18 mouse cellular contexts compared by ENCODE assay signal in the genomic region with DNA sequence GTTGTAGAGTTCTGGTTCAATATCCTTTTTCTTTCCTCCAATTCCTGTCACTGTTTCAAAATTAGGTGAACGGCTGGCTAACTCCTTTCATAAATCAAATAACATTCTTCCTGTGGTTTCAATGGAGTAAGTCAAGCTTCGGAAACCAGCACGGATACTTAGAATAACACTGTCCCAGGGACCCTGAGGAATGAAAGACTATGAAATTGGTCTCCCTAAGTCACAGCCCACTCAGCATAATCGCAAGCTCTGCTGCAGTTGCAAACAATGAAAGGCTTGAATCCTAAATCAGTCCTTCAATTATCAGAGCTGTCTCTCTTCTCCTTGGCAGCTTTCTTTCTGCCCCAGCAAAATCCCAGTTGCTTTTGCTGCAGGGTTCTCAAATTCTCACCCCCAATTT.
DNase-seq lines count a peak whose midpoint lies in the region; ATAC-seq and TF ChIP-seq lines count a peak whose summit lies in the region.
"Had no signal": no experiment of that assay in that cellular context is flagged by ENCODE, and none has a peak within 500 bp of the region (broad histone marks: within the 10 kb centered on the region; RNA-seq: fewer than 3 reads in every experiment).

No protein-coding gene starts in this region.

- peak; percentile 43 for ATAC-seq in forebrain, postnatal 0 days
- peak; percentile 74 for ATAC-seq in midbrain, embryonic 13.5 days
- ATAC-seq in lung, postnatal 0 days: no peak
- ATAC-seq: intestine, embryonic 16.5 days had no signal

- no peak overlapping the region for H3K4me3 ChIP-seq in forebrain, postnatal 0 days (ENCODE audit: low read depth, low read length)
- H3K4me3 ChIP-seq in midbrain, embryonic 13.5 days (replicated peaks): no peak overlapping the region
- no peak overlapping the region for H3K4me3 ChIP-seq in lung, postnatal 0 days (ENCODE audit: low read depth, low read length)
- H3K4me3 ChIP-seq: erythroblast, embryonic 14.5 days; limb, embryonic 12.5 days; liver, embryonic 15.5 days had no signal

- no peaks in the 10 kb centered on the region for H3K36me3 ChIP-seq in forebrain, postnatal 0 days (ENCODE audit: insufficient read depth)
- no peaks in the 10 kb centered on the region for H3K36me3 ChIP-seq in midbrain, embryonic 13.5 days
- H3K36me3 ChIP-seq in lung, postnatal 0 days (ENCODE audit: insufficient read depth, low read length): no peaks in the 10 kb centered on the region
- H3K36me3 ChIP-seq: limb, embryonic 12.5 days; liver, embryonic 15.5 days had no signal

- H3K27ac ChIP-seq in forebrain, postnatal 0 days (ENCODE audit: low read depth, low read length): no peak overlapping the region
- no peak overlapping the region for H3K27ac ChIP-seq in midbrain, embryonic 13.5 days
- H3K27ac ChIP-seq in lung, postnatal 0 days (ENCODE audit: low read length): no peak overlapping the region
- H3K27ac ChIP-seq: limb, embryonic 12.5 days; liver, embryonic 15.5 days had no signal

- intact Hi-C loops in heart, postnatal 25 days (cut with DNase I): no loop called here

- no peak overlapping the region for H3K9ac ChIP-seq in forebrain, postnatal 0 days
- no peak overlapping the region for H3K9ac ChIP-seq in midbrain, embryonic 13.5 days (replicated peaks)
- H3K9ac ChIP-seq in lung, postnatal 0 days (replicated peaks; ENCODE audit: low read depth): no peak overlapping the region
- H3K9ac ChIP-seq: limb, embryonic 12.5 days; liver, embryonic 15.5 days had no signal

- no peak for TF ChIP-seq EP300 in lung, postnatal 0 days (IDR thresholded peaks at IDR 0.05)

- H3K4me2 ChIP-seq in forebrain, postnatal 0 days (ENCODE audit: low read depth): no peak overlapping the region
- H3K4me2 ChIP-seq in midbrain, embryonic 13.5 days (replicated peaks): no peak overlapping the region
- no peak overlapping the region for H3K4me2 ChIP-seq in lung, postnatal 0 days (replicated peaks; ENCODE audit: low read depth, low read length)
- H3K4me2 ChIP-seq: limb, embryonic 12.5 days; liver, embryonic 15.5 days had no signal

- H3K9me3 ChIP-seq in forebrain, postnatal 0 days (ENCODE audit: low read length): no peaks in the 10 kb centered on the region
- no peaks in the 10 kb centered on the region for H3K9me3 ChIP-seq in midbrain, embryonic 13.5 days
- H3K9me3 ChIP-seq in lung, postnatal 0 days (ENCODE audit: low read length): no peaks in the 10 kb centered on the region
- H3K9me3 ChIP-seq: limb, embryonic 12.5 days; liver, embryonic 15.5 days had no signal

- H3K4me1 ChIP-seq in forebrain, postnatal 0 days (ENCODE audit: insufficient read depth): no peaks in the 10 kb centered on the region
- H3K4me1 ChIP-seq in midbrain, embryonic 13.5 days (replicated peaks): 0 out of 2 replicates have a peak, but pooled peaks cover 2% of the 10 kb centered on the region
- no peaks in the 10 kb centered on the region for H3K4me1 ChIP-seq in lung, postnatal 0 days (ENCODE audit: insufficient read depth, low read depth, low read length)
- H3K4me1 ChIP-seq: limb, embryonic 12.5 days; liver, embryonic 15.5 days had no signal

- TF ChIP-seq CTCF in forebrain, postnatal 0 days (IDR thresholded peaks at IDR 0.05; ENCODE audit: low read depth): no peak
- TF ChIP-seq CTCF in lung, postnatal 0 days (IDR thresholded peaks at IDR 0.05): no peak

- 6% methylated on average over 4 of the region's 4 CpGs for WGBS in forebrain, postnatal 0 days
- 3% methylated on average over 4 of the region's 4 CpGs for WGBS in midbrain, embryonic 13.5 days
- WGBS in lung, postnatal 0 days: 51% methylated on average over 4 of the region's 4 CpGs

- DNase-seq in cerebellum, adult 9-11 months: peak; percentile 2
- DNase-seq in cerebellum, adult 8-10 months: no peak
- peak; percentile 49 for DNase-seq in embryo, embryonic 11 days
- no peak for DNase-seq in forebrain, postnatal 0 days
- DNase-seq in lung, postnatal 0 days (ENCODE audit: low spot score): no peak
- DNase-seq in adrenal gland, postnatal 14 days: no peak
- no peak for DNase-seq in heart, postnatal 25 days (ENCODE audit: low spot score)
- DNase-seq: adrenal gland, adult 2 months; cerebellum, postnatal 36 days; heart, adult 18-20 months; kidney, postnatal 36 days; layer of hippocampus, postnatal 36 days; thymus, postnatal 14 days had no signal

- no peaks in the 10 kb centered on the region for H3K27me3 ChIP-seq in forebrain, postnatal 0 days (ENCODE audit: insufficient read depth, low read length)
- H3K27me3 ChIP-seq in midbrain, embryonic 13.5 days: no peaks in the 10 kb centered on the region
- H3K27me3 ChIP-seq in lung, postnatal 0 days (replicated peaks; ENCODE audit: insufficient read depth, low read length): no peaks in the 10 kb centered on the region
- H3K27me3 ChIP-seq: limb, embryonic 12.5 days; liver, embryonic 15.5 days had no signal

Comparison
In these comparisons a context has a peak if more than half of its experiments do, and no peak if none do; other contexts are left out.
1. DNase-seq: peak in cerebellum, adult 9-11 months (single experiment) and embryo, embryonic 11 days (single experiment); none in cerebellum, adult 8-10 months (single experiment), forebrain, postnatal 0 days (single experiment), lung, postnatal 0 days (single experiment), adrenal gland, postnatal 14 days (single experiment) and heart, postnatal 25 days (single experiment).